Mouse (Mus musculus): ENCODE measurements around the gene Kcnj12.

- TF ChIP-seq CTCF (IDR thresholded peaks at IDR 0.05; ENCODE audit: low read depth, low read length), result no peak
- TF ChIP-seq POLR2A (IDR thresholded peaks at IDR 0.05; ENCODE audit: insufficient read depth, low read length), result no peak
These were observed 18.3 kb upstream of the Kcnj12 start for GRCm38 (mm10) chr11:61004046-61004445.

Data from ES-Bruce4 (cell line).